Mouse (Mus musculus) brain, embryonic 14.5 days (tissue): ENCODE measurements around the gene Akap13.

Source experiments
- CTCF ChIP-seq: fragments of 200-500 bp; IDR thresholded peaks from 2 replicates; pipeline ENCODE4 v1.5.1; 2012; ENCODE audit warnings: inconsistent platforms, mild to moderate bottlenecking, moderate library complexity, borderline replicate concordance; ENCODE audit not compliant: insufficient read depth, insufficient read length; ENCODE audit errors: extremely low read depth
- POLR2A ChIP-seq: fragments of 200-500 bp; IDR thresholded peaks from 2 replicates; pipeline ENCODE4 v1.6.1; 2012; ENCODE audit warnings: mild to moderate bottlenecking, inconsistent platforms, borderline replicate concordance; ENCODE audit not compliant: poor library complexity, insufficient read depth, insufficient read length, severe bottlenecking; ENCODE audit errors: extremely low read depth

DNA sequence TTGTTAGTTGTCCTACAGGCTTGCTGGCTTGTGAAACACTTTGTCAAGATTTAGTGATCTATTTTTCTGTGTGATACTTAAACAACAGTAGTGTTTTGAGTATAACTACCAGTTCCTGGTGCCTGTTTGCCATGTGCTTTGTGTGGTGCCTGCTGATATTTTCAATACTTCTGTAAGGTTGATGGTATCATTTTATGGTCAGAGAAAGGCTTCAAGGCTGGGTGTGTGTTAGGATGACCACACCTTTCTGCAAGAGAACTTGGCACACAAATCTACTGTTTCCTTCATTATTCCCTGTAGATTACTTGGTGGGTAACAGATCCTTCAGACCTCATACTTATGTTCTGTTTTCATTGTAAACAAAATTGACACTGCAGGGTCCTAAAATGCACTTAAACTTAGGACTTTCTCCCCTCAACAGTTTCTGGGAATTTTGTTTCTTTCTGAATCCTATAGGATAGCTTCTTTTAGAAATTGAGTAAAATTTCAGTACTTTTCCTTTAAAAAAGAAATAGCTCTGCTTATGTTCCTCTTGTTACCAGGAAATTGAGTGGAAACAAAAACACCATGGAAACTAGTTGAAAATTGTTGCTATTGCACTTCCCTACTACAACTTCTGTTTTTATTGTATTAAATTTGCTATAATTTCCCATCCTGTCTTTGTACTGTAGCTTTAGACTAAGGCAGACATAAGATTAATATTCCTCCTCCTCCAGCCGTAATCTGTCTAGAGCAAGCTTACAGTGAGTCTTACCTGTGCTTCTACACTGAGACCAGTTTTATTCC lies 120.7 kb downstream of the Akap13 start:
- TF ChIP-seq POLR2A (no peak), CTCF (no peak)
